9 mouse cellular contexts compared by ENCODE assay signal in the genomic region with DNA sequence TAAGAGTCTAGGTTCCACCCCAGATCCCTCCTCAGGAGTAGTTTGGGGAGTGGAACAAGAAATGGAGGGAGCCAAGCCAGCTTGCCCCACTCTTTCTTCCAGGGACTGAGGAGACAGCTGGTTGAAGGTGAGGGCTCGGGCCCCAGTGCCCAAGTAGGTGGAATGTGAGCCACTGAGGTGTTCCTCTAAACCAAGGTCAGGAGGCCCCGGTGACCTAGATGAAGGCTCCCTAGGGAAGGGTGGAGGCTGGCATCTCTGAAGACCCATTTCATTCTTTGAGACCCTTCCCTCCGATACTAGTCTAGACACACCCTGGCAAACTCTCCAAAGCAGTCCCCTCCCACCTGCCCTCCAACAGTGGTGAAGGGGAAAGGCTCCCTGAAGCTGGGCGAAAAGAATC. TPM values are rescaled to one million over a fixed set of nuclear protein-coding genes. Genes with fewer than 3 reads are reported as not detected.
DNase-seq lines count a peak whose midpoint lies in the region; ATAC-seq lines count a peak whose summit lies in the region.
"Had no signal": no experiment of that assay in that cellular context is flagged by ENCODE, and none has a peak within 500 bp of the region (broad histone marks: within the 10 kb centered on the region; RNA-seq: fewer than 3 reads in every experiment).

No protein-coding gene starts in this region.

- WGBS in heart, embryonic 12.5 days, result 60% methylated on average over 4 of the region's 4 CpGs
- WGBS in hindbrain, embryonic 12.5 days, result 41% methylated on average over 4 of the region's 4 CpGs
- WGBS in midbrain, embryonic 11.5 days, result 52% methylated on average over 4 of the region's 4 CpGs

- no peak overlapping the region for H3K27ac ChIP-seq in heart, embryonic 12.5 days (ENCODE audit: poor library complexity, severe bottlenecking)
- H3K27ac ChIP-seq in brown adipose tissue, adult 24 weeks (replicated peaks; ENCODE audit: low read depth, low read length), result no peak overlapping the region
- H3K27ac ChIP-seq in hindbrain, embryonic 12.5 days, result no peak overlapping the region
- no peak overlapping the region for H3K27ac ChIP-seq in midbrain, embryonic 11.5 days (ENCODE audit: low read depth, low read length)

- H3K27me3 ChIP-seq in heart, embryonic 12.5 days (replicated peaks), result no peaks in the 10 kb centered on the region
- no peaks in the 10 kb centered on the region for H3K27me3 ChIP-seq in hindbrain, embryonic 12.5 days
- H3K27me3 ChIP-seq in midbrain, embryonic 11.5 days (ENCODE audit: control insufficient read depth, insufficient read depth, low read length), result no peaks in the 10 kb centered on the region

- ATAC-seq in heart, embryonic 12.5 days (ENCODE audit: insufficient number of reproducible peaks, low FRiP score), result no peak
- peak; percentile 5; the same call in 1 of the 2 replicates for ATAC-seq in hindbrain, embryonic 12.5 days (ENCODE audit: low FRiP score)
- no peak for ATAC-seq in midbrain, embryonic 11.5 days (ENCODE audit: low FRiP score)
- ATAC-seq in megakaryocyte-erythroid progenitor cell, adult 5-6 weeks (replicated peaks; ENCODE audit: low FRiP score, low TSS enrichment, poor library complexity, severe bottlenecking), result no peak

- H3K4me2 ChIP-seq in heart, embryonic 12.5 days, result peak overlapping the region; percentile 87
- peak overlapping the region; percentile 66 for H3K4me2 ChIP-seq in hindbrain, embryonic 12.5 days (replicated peaks)
- peak overlapping the region; percentile 81 for H3K4me2 ChIP-seq in midbrain, embryonic 11.5 days

- no peaks in the 10 kb centered on the region for H3K9me3 ChIP-seq in heart, embryonic 12.5 days (replicated peaks)
- no peaks in the 10 kb centered on the region for H3K9me3 ChIP-seq in hindbrain, embryonic 12.5 days (replicated peaks)
- no peaks in the 10 kb centered on the region for H3K9me3 ChIP-seq in midbrain, embryonic 11.5 days (ENCODE audit: control insufficient read depth, low read length)

- H3K4me3 ChIP-seq in heart, embryonic 12.5 days, result peak overlapping the region; percentile 73
- peak overlapping the region; percentile 60 for H3K4me3 ChIP-seq in brown adipose tissue, adult 24 weeks (ENCODE audit: insufficient read depth, low read depth, low read length)
- peak overlapping the region; percentile 74 for H3K4me3 ChIP-seq in hindbrain, embryonic 12.5 days
- H3K4me3 ChIP-seq in midbrain, embryonic 11.5 days (ENCODE audit: low read depth, low read length), result peak overlapping the region; percentile 78

- peak overlapping the region; percentile 81 for H3K9ac ChIP-seq in heart, embryonic 12.5 days
- peak overlapping the region; percentile 85 for H3K9ac ChIP-seq in hindbrain, embryonic 12.5 days
- peak overlapping the region; percentile 78 for H3K9ac ChIP-seq in midbrain, embryonic 11.5 days (ENCODE audit: low read length)

- no peak for DNase-seq in heart, postnatal 4 days
- peak; percentile 85 for DNase-seq in midbrain, embryonic 11.5 days (ENCODE audit: low spot score, missing footprints)
- no peak for DNase-seq in adrenal gland, postnatal 25 days
- no peak for DNase-seq in layer of hippocampus, adult 9-10 months (ENCODE audit: low spot score)
- DNase-seq: kidney, adult 18-20 months had no signal

- H3K4me1 ChIP-seq in heart, embryonic 12.5 days (replicated peaks), result peaks cover 47% of the 10 kb centered on the region
- H3K4me1 ChIP-seq in brown adipose tissue, adult 24 weeks (ENCODE audit: control insufficient read depth, insufficient read depth, insufficient read length, low read length), result no peaks in the 10 kb centered on the region
- H3K4me1 ChIP-seq in hindbrain, embryonic 12.5 days, result peaks cover 33% of the 10 kb centered on the region
- H3K4me1 ChIP-seq in midbrain, embryonic 11.5 days (ENCODE audit: control insufficient read depth, insufficient read depth, low read length), result peaks cover 19% of the 10 kb centered on the region

- peaks cover 9% of the 10 kb centered on the region; the same call in 1 of the 2 replicates for H3K36me3 ChIP-seq in heart, embryonic 12.5 days
- H3K36me3 ChIP-seq in hindbrain, embryonic 12.5 days, result peaks cover 24% of the 10 kb centered on the region
- H3K36me3 ChIP-seq in midbrain, embryonic 11.5 days (ENCODE audit: control insufficient read depth, insufficient read depth, low read length), result 0 out of 2 replicates have a peak, but pooled peaks cover 2% of the 10 kb centered on the region

RNA-seq across cellular contexts. Expression of gene Gpr84, which starts 12.0 kb away (rescaled TPM):
- polyA plus RNA-seq in heart, embryonic 12.5 days (2016; fragmentation: Nextera tagmentation; extraction: Ambion mirVana), result 0.17 and 0.29 TPM in 2 replicates
- not detected for total RNA-seq in heart, postnatal 4 days (2021)
- not detected in 2 replicates for polyA plus RNA-seq in brown adipose tissue, adult 24 weeks (2012; ENCODE audit: insufficient read depth, insufficient read length, missing spikeins)
- polyA plus RNA-seq in hindbrain, embryonic 12.5 days (2016; fragmentation: Nextera tagmentation; extraction: Ambion mirVana), result 0.36 and 0.51 TPM in 2 replicates
- polyA plus RNA-seq in midbrain, embryonic 11.5 days (2014; fragmentation: Nextera tagmentation; extraction: Ambion mirVana), result 0.12 and 0.23 TPM in 2 replicates
- total RNA-seq in adrenal gland, postnatal 25 days (2021), result not detected in 2 replicates
- total RNA-seq in megakaryocyte-erythroid progenitor cell, adult 5-6 weeks (2014; fragmentation: Nextera tagmentation), result 0.49 TPM in 1 of 2 replicates, not detected in the other
- 0.34 and 1.3 TPM in 2 replicates for total RNA-seq in megakaryocyte-erythroid progenitor cell, adult 5-6 weeks (2017)

RNA-seq across cellular contexts. Expression of gene Zfp385a, which starts 17.5 kb away (rescaled TPM):
- 9.2 and 10.3 TPM in 2 replicates for polyA plus RNA-seq in heart, embryonic 12.5 days (2016; fragmentation: Nextera tagmentation; extraction: Ambion mirVana)
- total RNA-seq in heart, postnatal 4 days (2021), result 10 to 100 TPM; 21.9 to 22.0 TPM
- polyA plus RNA-seq in brown adipose tissue, adult 24 weeks (2012; ENCODE audit: insufficient read depth, insufficient read length, missing spikeins), result 12.2 and 17.4 TPM in 2 replicates
- polyA plus RNA-seq in hindbrain, embryonic 12.5 days (2016; fragmentation: Nextera tagmentation; extraction: Ambion mirVana), result 20.5 and 23.8 TPM in 2 replicates
- polyA plus RNA-seq in midbrain, embryonic 11.5 days (2014; fragmentation: Nextera tagmentation; extraction: Ambion mirVana), result 19.4 and 24.3 TPM in 2 replicates
- 8.8 and 9.1 TPM in 2 replicates for total RNA-seq in adrenal gland, postnatal 25 days (2021)
- 23.4 and 28.7 TPM in 2 replicates for total RNA-seq in megakaryocyte-erythroid progenitor cell, adult 5-6 weeks (2014; fragmentation: Nextera tagmentation)
- 1.7 and 2.1 TPM in 2 replicates for total RNA-seq in megakaryocyte-erythroid progenitor cell, adult 5-6 weeks (2017)

RNA-seq across cellular contexts. Expression of gene Itga5, which starts 44.2 kb away (rescaled TPM):
- polyA plus RNA-seq in heart, embryonic 12.5 days (2016; fragmentation: Nextera tagmentation; extraction: Ambion mirVana), result 111 and 115 TPM in 2 replicates
- 100 to 1,000 TPM; 120 to 121 TPM for total RNA-seq in heart, postnatal 4 days (2021)
- 2.7 and 5.3 TPM in 2 replicates for polyA plus RNA-seq in brown adipose tissue, adult 24 weeks (2012; ENCODE audit: insufficient read depth, insufficient read length, missing spikeins)
- polyA plus RNA-seq in hindbrain, embryonic 12.5 days (2016; fragmentation: Nextera tagmentation; extraction: Ambion mirVana), result 26.8 and 27.0 TPM in 2 replicates
- 15.9 and 18.1 TPM in 2 replicates for polyA plus RNA-seq in midbrain, embryonic 11.5 days (2014; fragmentation: Nextera tagmentation; extraction: Ambion mirVana)
- total RNA-seq in adrenal gland, postnatal 25 days (2021), result 35.5 and 45.9 TPM in 2 replicates
- 51.5 and 56.4 TPM in 2 replicates for total RNA-seq in megakaryocyte-erythroid progenitor cell, adult 5-6 weeks (2014; fragmentation: Nextera tagmentation)
- total RNA-seq in megakaryocyte-erythroid progenitor cell, adult 5-6 weeks (2017), result 11.5 and 11.8 TPM in 2 replicates

RNA-seq across cellular contexts. Expression of gene Copz1, which starts 49.9 kb away (rescaled TPM):
- 166 TPM in 2 replicates for polyA plus RNA-seq in heart, embryonic 12.5 days (2016; fragmentation: Nextera tagmentation; extraction: Ambion mirVana)
- total RNA-seq in heart, postnatal 4 days (2021), result 10 to 100 TPM; 88.7 to 91.2 TPM
- 85.4 and 95.1 TPM in 2 replicates for polyA plus RNA-seq in brown adipose tissue, adult 24 weeks (2012; ENCODE audit: insufficient read depth, insufficient read length, missing spikeins)
- 235 and 247 TPM in 2 replicates for polyA plus RNA-seq in hindbrain, embryonic 12.5 days (2016; fragmentation: Nextera tagmentation; extraction: Ambion mirVana)
- 286 and 307 TPM in 2 replicates for polyA plus RNA-seq in midbrain, embryonic 11.5 days (2014; fragmentation: Nextera tagmentation; extraction: Ambion mirVana)
- total RNA-seq in adrenal gland, postnatal 25 days (2021), result 143 and 145 TPM in 2 replicates
- total RNA-seq in megakaryocyte-erythroid progenitor cell, adult 5-6 weeks (2014; fragmentation: Nextera tagmentation), result 218 and 249 TPM in 2 replicates
- 53.9 and 91.2 TPM in 2 replicates for total RNA-seq in megakaryocyte-erythroid progenitor cell, adult 5-6 weeks (2017)
